Mouse (Mus musculus) midbrain, embryonic 16.5 days (tissue): ENCODE results near the gene Osbpl5. TPM values are rescaled to one million over a fixed set of nuclear protein-coding genes. Genes with fewer than 3 reads are reported as not detected.
"Not testable (repeated sequence)": the region's sequence is repeated elsewhere in the genome, so short reads cannot be mapped to it uniquely, and the experiment has no call there.

Experiments
- ATAC-seq: fragments of 200-750 bp; cut with Nextera tagmentation; 2 replicates; pipeline ENCODE4 v1.8.0; 2017; ENCODE audit warnings: moderate TSS enrichment
- H3K27ac ChIP-seq: fragments of 300-500 bp; sonication (generic); 2 replicates; pipeline ENCODE4 v1.5.1; 2014; ENCODE audit warnings: mild to moderate bottlenecking, low read length, mixed read lengths
- H3K27me3 ChIP-seq: fragments of 300-500 bp; sonication (generic); 2 replicates; pipeline ENCODE4 v1.6.1; 2014; ENCODE audit warnings: low read depth, low read length, mixed read lengths; ENCODE audit not compliant: control insufficient read depth, insufficient read depth
- H3K36me3 ChIP-seq: fragments of 300-500 bp; sonication (generic); 2 replicates; pipeline ENCODE4 v1.6.1; 2014; ENCODE audit warnings: mild to moderate bottlenecking, low read length, moderate library complexity, mixed read lengths; ENCODE audit not compliant: control insufficient read depth, insufficient read depth
- H3K4me1 ChIP-seq: fragments of 300-500 bp; sonication (generic); 2 replicates; pipeline ENCODE4 v1.6.1; 2014; ENCODE audit warnings: mild to moderate bottlenecking, low read length, mixed read lengths; ENCODE audit not compliant: control insufficient read depth, insufficient read depth
- H3K4me2 ChIP-seq: fragments of 300-500 bp; sonication (generic); 2 replicates; pipeline ENCODE4 v1.6.1; 2014; ENCODE audit warnings: mild to moderate bottlenecking, low read length, mixed read lengths
- H3K4me3 ChIP-seq: fragments of 300-500 bp; sonication (generic); 2 replicates; pipeline ENCODE4 v1.5.1; 2014; ENCODE audit warnings: low read depth, mild to moderate bottlenecking, low read length, moderate library complexity, mixed read lengths
- H3K9ac ChIP-seq: fragments of 300-500 bp; sonication (generic); 2 replicates; pipeline ENCODE4 v1.6.1; 2014; ENCODE audit warnings: low read depth, low read length, mixed read lengths
- H3K9me3 ChIP-seq: fragments of 300-500 bp; sonication (generic); replicated peaks from 2 replicates; pipeline ENCODE4 v1.6.1; 2014; ENCODE audit warnings: mild to moderate bottlenecking, low read length, mixed read lengths; ENCODE audit not compliant: control insufficient read depth, poor library complexity, severe bottlenecking
- WGBS: fragments of 180-500 bp; shearing (Covaris S2); extraction: QIAGEN DNeasy Blood & Tissue Kit; methylation state at CpG from one replicate; pipeline ENCODE4 v1.1.7; 2014; 5-methylcytosine and 5-hydroxymethylcytosine counted together
- polyA plus RNA-seq: library from polyadenylated mRNA; unstranded; fragments of >200 nt; fragmentation: Nextera tagmentation; extraction: Ambion mirVana; gene quantifications from 2 replicates; pipeline ENCODE4 v1.2.1, GENCODE M21; 2015

The Osbpl5 gene
- polyA plus RNA-seq, 1 experiment from 2014 or later = 43.8 TPM

- Histone ChIP-seq H3K36me3 (peaks cover 26% of the 10 kb centered on the region), H3K4me1 (peaks cover 5% of the 10 kb centered on the region; the same call in 1 of the 2 replicates), H3K4me2 (peak within 1 kb of the TSS; percentile 83), H3K4me3 (peak within 1 kb of the TSS; percentile 36), H3K9me3 (no peaks in the 10 kb centered on the region), H3K9ac (peak within 1 kb of the TSS; percentile 35; the same call in 1 of the 2 replicates), H3K27me3 (no peaks in the 10 kb centered on the region; the same call in 1 of the 2 replicates), H3K27ac (no peak within 1 kb of the TSS)
- peak; percentile 89 for ATAC-seq
- WGBS = 3% methylated on average over 34 of the region's 35 CpGs
Observed at GRCm38 (mm10) chr7:143685359-143686067, 71.3 kb downstream of the Osbpl5 start, which contains the start of gene Tnfrsf23. Gene Tnfrsf23 (minus strand): TSS chr7:143685872.

- 100% methylated on average over 1 of the region's 2 CpGs for WGBS
- not testable (repeated sequence) for H3K4me2 ChIP-seq, H3K4me1 ChIP-seq, H3K27me3 ChIP-seq, ATAC-seq, H3K9me3 ChIP-seq, H3K9ac ChIP-seq, H3K4me3 ChIP-seq, H3K27ac ChIP-seq
- peaks cover 19% of the 10 kb centered on the region for H3K36me3 ChIP-seq
Observed at GRCm38 (mm10) chr7:143684569-143684968, 72.2 kb downstream of the Osbpl5 start.

- WGBS = 88% methylated on average over 1 of the region's 1 CpGs
- no peaks in the 10 kb centered on the region; the same call in 1 of the 2 replicates for H3K27me3 ChIP-seq
- peaks cover 5% of the 10 kb centered on the region; the same call in 1 of the 2 replicates for H3K4me1 ChIP-seq
- no peak overlapping the region for H3K27ac ChIP-seq
- H3K9ac ChIP-seq = no peak overlapping the region
- ATAC-seq = no peak
- H3K9me3 ChIP-seq = no peaks in the 10 kb centered on the region
- H3K4me3 ChIP-seq = no peak overlapping the region
- no peaks in the 10 kb centered on the region for H3K36me3 ChIP-seq
- H3K4me2 ChIP-seq = no peak overlapping the region
Observed at GRCm38 (mm10) chr7:143681566-143681965, 75.2 kb downstream of the Osbpl5 start.

DNA sequence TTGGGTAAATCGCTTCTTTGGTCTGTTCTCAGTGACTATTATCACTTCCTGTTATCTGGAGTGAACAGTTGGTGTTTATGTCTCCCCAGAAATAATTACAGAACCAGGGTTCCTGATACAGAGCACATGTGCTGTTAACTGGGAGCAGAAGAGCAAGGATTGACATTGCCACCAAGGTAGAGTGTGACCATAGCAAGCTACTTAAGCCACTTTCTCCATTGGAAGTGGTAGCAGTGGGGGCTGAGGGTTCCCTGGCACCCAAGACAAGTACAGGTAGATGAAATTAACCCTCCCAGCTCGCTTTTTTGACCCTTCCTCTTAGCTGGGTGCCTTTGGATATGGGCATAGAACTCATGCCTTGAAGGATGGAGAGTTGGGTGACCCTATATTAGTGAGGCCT lies 75.9 kb downstream of the Osbpl5 start:
- H3K4me1 ChIP-seq, H3K27me3 ChIP-seq, ATAC-seq, H3K4me2 ChIP-seq, H3K9ac ChIP-seq, H3K27ac ChIP-seq, H3K4me3 ChIP-seq, H3K9me3 ChIP-seq, H3K36me3 ChIP-seq: not testable (repeated sequence)
- WGBS = 57% methylated on average over 2 of the region's 2 CpGs

DNA sequence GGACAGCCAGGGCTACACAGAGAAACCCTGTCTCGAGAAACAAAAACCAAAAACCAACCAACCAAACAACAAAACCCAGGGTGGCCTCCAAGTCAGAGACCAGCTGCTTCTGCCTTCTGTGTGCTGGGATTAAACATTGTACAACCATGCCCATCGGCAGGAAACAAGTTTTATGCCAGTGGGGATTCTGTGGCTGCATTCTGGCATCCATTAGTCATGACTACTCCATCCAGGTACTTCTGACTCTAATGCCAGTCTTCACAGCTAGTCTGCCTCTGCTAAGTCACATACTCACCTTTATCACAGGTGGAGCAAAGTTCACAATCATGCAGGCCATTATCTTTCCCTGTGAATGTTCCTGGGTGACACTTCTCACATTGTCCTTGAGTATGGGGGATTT lies 77.1 kb downstream of the Osbpl5 start:
- not testable (repeated sequence) for H3K9me3 ChIP-seq, ATAC-seq, H3K27me3 ChIP-seq, H3K4me1 ChIP-seq, H3K4me3 ChIP-seq, H3K27ac ChIP-seq, H3K4me2 ChIP-seq, H3K36me3 ChIP-seq, H3K9ac ChIP-seq
- 80% methylated on average over 2 of the region's 2 CpGs for WGBS

GRCm38 (mm10) chr7:143666427-143667311 lies 90.1 kb downstream of the Osbpl5 start:
- Histone ChIP-seq H3K9ac (no peak overlapping the region), H3K4me2 (no peak overlapping the region), H3K4me1 (no peaks in the 10 kb centered on the region), H3K27me3 (no peaks in the 10 kb centered on the region), H3K36me3 (no peaks in the 10 kb centered on the region), H3K27ac (no peak overlapping the region), H3K9me3 (no peaks in the 10 kb centered on the region), H3K4me3 (no peak overlapping the region)
- no peak for ATAC-seq

- Histone ChIP-seq H3K27ac (no peak overlapping the region), H3K36me3 (no peaks in the 10 kb centered on the region), H3K27me3 (no peaks in the 10 kb centered on the region), H3K4me2 (no peak overlapping the region), H3K9me3 (no peaks in the 10 kb centered on the region), H3K9ac (no peak overlapping the region), H3K4me1 (no peaks in the 10 kb centered on the region), H3K4me3 (no peak overlapping the region)
- WGBS = 89% methylated on average over 2 of the region's 2 CpGs
- no peak for ATAC-seq
Observed at GRCm38 (mm10) chr7:143663470-143663869, 93.3 kb downstream of the Osbpl5 start.

GRCm38 (mm10) chr7:143660797-143661196 lies 96.0 kb downstream of the Osbpl5 start:
- Histone ChIP-seq H3K9me3 (no peaks in the 10 kb centered on the region), H3K36me3 (no peaks in the 10 kb centered on the region), H3K4me1 (no peaks in the 10 kb centered on the region)

GRCm38 (mm10) chr7:143649769-143650346 lies 106.9 kb downstream of the Osbpl5 start:
- not testable (repeated sequence) for H3K4me1 ChIP-seq, H3K9me3 ChIP-seq, H3K27ac ChIP-seq, H3K27me3 ChIP-seq, H3K9ac ChIP-seq, H3K36me3 ChIP-seq
- peak; percentile 57; the same call in 1 of the 2 replicates for ATAC-seq
- H3K4me2 ChIP-seq = peak overlapping the region; percentile 95
- peak overlapping the region; percentile 62 for H3K4me3 ChIP-seq
- 55% methylated on average over 10 of the region's 10 CpGs for WGBS

More at GRCm38 (mm10) chr7:143660797-143661196, 96.0 kb downstream of the Osbpl5 start:
- no peak overlapping the region for H3K4me3 ChIP-seq
- ATAC-seq = no peak
- no peak overlapping the region for H3K9ac ChIP-seq
- no peaks in the 10 kb centered on the region for H3K27me3 ChIP-seq
- no peak overlapping the region for H3K4me2 ChIP-seq
- no peak overlapping the region for H3K27ac ChIP-seq
